Mouse (Mus musculus): Measurements from ENCODE around the gene Olah.

DNA sequence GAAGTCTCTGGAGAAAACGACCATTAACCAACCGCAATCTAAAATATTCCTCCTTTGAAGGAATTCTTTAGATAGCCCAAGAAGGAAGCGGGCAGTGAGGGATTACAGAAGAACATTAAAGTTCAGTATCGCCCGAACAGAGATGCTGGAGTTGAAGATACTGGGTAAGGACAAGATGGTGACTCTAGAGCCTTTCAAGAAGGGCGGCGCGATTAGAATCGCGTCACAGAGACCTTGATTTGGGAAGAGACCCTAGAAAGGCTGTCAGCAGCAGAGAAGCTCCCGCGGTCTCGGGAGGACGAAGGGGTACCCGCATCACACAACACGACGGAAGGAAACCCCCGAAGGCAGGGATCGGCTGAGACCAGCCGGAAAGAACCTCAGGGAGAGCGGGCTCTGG is 65.0 kb downstream of the Olah start:
- TF ChIP-seq GATA1 (IDR thresholded peaks at IDR 0.05; ENCODE audit: low read length) (no peak), TAL1 (IDR thresholded peaks at IDR 0.05; ENCODE audit: low read length) (no peak)
